Mouse (Mus musculus) midbrain, embryonic 12.5 days (tissue): ENCODE measurements around the gene Med13. TPM values are rescaled to one million over a fixed set of nuclear protein-coding genes. Genes with fewer than 3 reads are reported as not detected.

Experiments
- ATAC-seq: fragments of 200-750 bp; cut with Nextera tagmentation; 2 replicates; pipeline ENCODE4 v1.8.0; 2017; ENCODE audit warnings: low read depth, moderate TSS enrichment, moderate library complexity; ENCODE audit not compliant: low FRiP score
- H3K27ac ChIP-seq: fragments of 300-500 bp; sonication (generic); replicated peaks from 2 replicates; pipeline ENCODE4 v1.5.1; 2016; ENCODE audit warnings: mild to moderate bottlenecking
- H3K27me3 ChIP-seq: fragments of 300-500 bp; sonication (generic); 2 replicates; pipeline ENCODE4 v1.6.1; 2016; ENCODE audit warnings: mild to moderate bottlenecking
- H3K36me3 ChIP-seq: fragments of 300-500 bp; sonication (generic); 2 replicates; pipeline ENCODE4 v1.6.1; 2016
- H3K4me1 ChIP-seq: fragments of 300-500 bp; sonication (generic); 2 replicates; pipeline ENCODE4 v1.6.1; 2016
- H3K4me2 ChIP-seq: fragments of 300-500 bp; sonication (generic); replicated peaks from 2 replicates; pipeline ENCODE4 v1.6.1; 2016; ENCODE audit warnings: mild to moderate bottlenecking, moderate library complexity
- H3K4me3 ChIP-seq: fragments of 300-500 bp; sonication (generic); 2 replicates; pipeline ENCODE4 v1.5.1; 2016; ENCODE audit warnings: mild to moderate bottlenecking
- H3K9ac ChIP-seq: fragments of 300-500 bp; sonication (generic); replicated peaks from 2 replicates; pipeline ENCODE4 v1.6.1; 2016; ENCODE audit warnings: mild to moderate bottlenecking, moderate library complexity
- H3K9me3 ChIP-seq: fragments of 300-500 bp; sonication (generic); 2 replicates; pipeline ENCODE4 v1.6.1; 2016; ENCODE audit warnings: mild to moderate bottlenecking
- WGBS: fragments of 180-500 bp; shearing (Covaris S2); methylation state at CpG from one replicate; pipeline ENCODE4 v1.1.7; 2016; 5-methylcytosine and 5-hydroxymethylcytosine counted together
- polyA plus RNA-seq: library from polyadenylated mRNA; unstranded; fragments of >200 nt; fragmentation: Nextera tagmentation; extraction: Ambion mirVana; gene quantifications from 2 replicates; pipeline ENCODE4 v1.2.1, GENCODE M21; 2016

The Med13 gene
- polyA plus RNA-seq, 1 experiment from 2014 or later: 13.6 TPM

- no peaks in the 10 kb centered on the region for H3K27me3 ChIP-seq
- H3K4me3 ChIP-seq: no peak overlapping the region
- no peak overlapping the region for H3K27ac ChIP-seq
- H3K9ac ChIP-seq: no peak overlapping the region
- H3K36me3 ChIP-seq: no peaks in the 10 kb centered on the region
- H3K4me1 ChIP-seq: peaks cover 5% of the 10 kb centered on the region; the same call in 1 of the 2 replicates
- H3K9me3 ChIP-seq: no peaks in the 10 kb centered on the region
- H3K4me2 ChIP-seq: no peak overlapping the region
- ATAC-seq: no peak
- WGBS: 89% methylated on average over 13 of the region's 13 CpGs
These were observed 31.5 kb upstream of the Med13 start for GRCm38 (mm10) chr11:86388821-86389480.

GRCm38 (mm10) chr11:86387121-86387893 is 29.9 kb upstream of the Med13 start:
- Histone ChIP-seq H3K4me3 (no peak overlapping the region), H3K36me3 (no peaks in the 10 kb centered on the region), H3K4me1 (peaks cover 5% of the 10 kb centered on the region; the same call in 1 of the 2 replicates), H3K27ac (no peak overlapping the region), H3K9ac (no peak overlapping the region), H3K9me3 (no peaks in the 10 kb centered on the region), H3K4me2 (no peak overlapping the region), H3K27me3 (no peaks in the 10 kb centered on the region)
- ATAC-seq: no peak
- 66% methylated on average over 9 of the region's 9 CpGs for WGBS

GRCm38 (mm10) chr11:86386576-86386975 is 29.2 kb upstream of the Med13 start:
- no peak for ATAC-seq
- WGBS: 82% methylated on average over 10 of the region's 10 CpGs
- no peak overlapping the region for H3K9ac ChIP-seq
- H3K4me3 ChIP-seq: no peak overlapping the region
- H3K4me1 ChIP-seq: peaks cover 5% of the 10 kb centered on the region; the same call in 1 of the 2 replicates
- H3K27ac ChIP-seq: no peak overlapping the region
- no peaks in the 10 kb centered on the region for H3K36me3 ChIP-seq
- H3K9me3 ChIP-seq: no peaks in the 10 kb centered on the region
- H3K27me3 ChIP-seq: no peaks in the 10 kb centered on the region
- H3K4me2 ChIP-seq: no peak overlapping the region

GRCm38 (mm10) chr11:86385710-86386282 is 28.4 kb upstream of the Med13 start:
- Histone ChIP-seq H3K27me3 (no peaks in the 10 kb centered on the region), H3K4me3 (no peak overlapping the region), H3K9ac (no peak overlapping the region), H3K27ac (no peak overlapping the region), H3K4me1 (peaks cover 5% of the 10 kb centered on the region; the same call in 1 of the 2 replicates), H3K4me2 (no peak overlapping the region), H3K9me3 (no peaks in the 10 kb centered on the region), H3K36me3 (no peaks in the 10 kb centered on the region)
- no peak for ATAC-seq
- WGBS: 90% methylated on average over 11 of the region's 11 CpGs

GRCm38 (mm10) chr11:86384141-86384540 is 26.7 kb upstream of the Med13 start:
- H3K9me3 ChIP-seq: no peaks in the 10 kb centered on the region
- H3K9ac ChIP-seq: no peak overlapping the region
- H3K36me3 ChIP-seq: no peaks in the 10 kb centered on the region
- WGBS: 87% methylated on average over 3 of the region's 3 CpGs
- H3K27me3 ChIP-seq: no peaks in the 10 kb centered on the region
- H3K4me2 ChIP-seq: no peak overlapping the region
- no peak for ATAC-seq
- no peak overlapping the region for H3K27ac ChIP-seq
- H3K4me3 ChIP-seq: no peak overlapping the region
- H3K4me1 ChIP-seq: peaks cover 5% of the 10 kb centered on the region; the same call in 1 of the 2 replicates

- Histone ChIP-seq H3K4me2 (no peak overlapping the region), H3K9me3 (no peaks in the 10 kb centered on the region), H3K27me3 (no peaks in the 10 kb centered on the region), H3K36me3 (no peaks in the 10 kb centered on the region), H3K27ac (no peak overlapping the region), H3K9ac (no peak overlapping the region), H3K4me1 (peaks cover 5% of the 10 kb centered on the region; the same call in 1 of the 2 replicates), H3K4me3 (no peak overlapping the region)
- 88% methylated on average over 10 of the region's 10 CpGs for WGBS
- no peak for ATAC-seq
These were observed 25.2 kb upstream of the Med13 start for GRCm38 (mm10) chr11:86382520-86383157.

GRCm38 (mm10) chr11:86381478-86382091 is 24.2 kb upstream of the Med13 start:
- no peak overlapping the region for H3K4me2 ChIP-seq
- no peak overlapping the region for H3K27ac ChIP-seq
- H3K9me3 ChIP-seq: no peaks in the 10 kb centered on the region
- H3K27me3 ChIP-seq: no peaks in the 10 kb centered on the region
- no peaks in the 10 kb centered on the region for H3K36me3 ChIP-seq
- no peak for ATAC-seq
- H3K4me3 ChIP-seq: no peak overlapping the region
- H3K4me1 ChIP-seq: no peaks in the 10 kb centered on the region; the same call in 1 of the 2 replicates
- whole genome bisulfite sequencing: 79% methylated on average over 5 of the region's 5 CpGs
- no peak overlapping the region for H3K9ac ChIP-seq

- H3K27me3 ChIP-seq: no peaks in the 10 kb centered on the region
- no peak overlapping the region for H3K4me3 ChIP-seq
- H3K4me2 ChIP-seq: no peak overlapping the region
- no peaks in the 10 kb centered on the region for H3K36me3 ChIP-seq
- 89% methylated on average over 12 of the region's 12 CpGs for WGBS
- ATAC-seq: no peak
- no peak overlapping the region for H3K9ac ChIP-seq
- no peaks in the 10 kb centered on the region for H3K4me1 ChIP-seq
- H3K27ac ChIP-seq: no peak overlapping the region
- H3K9me3 ChIP-seq: no peaks in the 10 kb centered on the region
These were observed 23.3 kb upstream of the Med13 start for GRCm38 (mm10) chr11:86380521-86381238.

- Histone ChIP-seq H3K4me3 (no peak overlapping the region), H3K9me3 (no peaks in the 10 kb centered on the region), H3K4me1 (no peaks in the 10 kb centered on the region), H3K4me2 (no peak overlapping the region), H3K27me3 (no peaks in the 10 kb centered on the region), H3K9ac (no peak overlapping the region), H3K36me3 (no peaks in the 10 kb centered on the region), H3K27ac (no peak overlapping the region)
- 56% methylated on average over 4 of the region's 4 CpGs for WGBS
- no peak for ATAC-seq
These were observed 21.6 kb upstream of the Med13 start for GRCm38 (mm10) chr11:86378981-86379380.

- Histone ChIP-seq H3K36me3 (no peaks in the 10 kb centered on the region), H3K9ac (no peak overlapping the region), H3K4me2 (no peak overlapping the region), H3K27me3 (no peaks in the 10 kb centered on the region), H3K27ac (no peak overlapping the region), H3K4me1 (no peaks in the 10 kb centered on the region), H3K4me3 (no peak overlapping the region), H3K9me3 (no peaks in the 10 kb centered on the region)
- 94% methylated on average over 5 of the region's 5 CpGs for WGBS
- ATAC-seq: no peak
These were observed 20.4 kb upstream of the Med13 start for GRCm38 (mm10) chr11:86377841-86378240.

- no peaks in the 10 kb centered on the region for H3K36me3 ChIP-seq
- no peak for ATAC-seq
- no peak overlapping the region for H3K4me2 ChIP-seq
- WGBS: 76% methylated on average over 4 of the region's 4 CpGs
- H3K27me3 ChIP-seq: no peaks in the 10 kb centered on the region
- H3K27ac ChIP-seq: no peak overlapping the region
- H3K9ac ChIP-seq: no peak overlapping the region
- no peaks in the 10 kb centered on the region for H3K4me1 ChIP-seq
- H3K9me3 ChIP-seq: no peaks in the 10 kb centered on the region
- H3K4me3 ChIP-seq: no peak overlapping the region
These were observed 19.3 kb upstream of the Med13 start for GRCm38 (mm10) chr11:86376707-86377106.
